Mouse (Mus musculus) thymus, adult 18-20 months (tissue): Measurements from ENCODE around the gene Ankrd66.
"Not testable (repeated sequence)": the region's sequence is repeated elsewhere in the genome, so short reads cannot be mapped to it uniquely, and the experiment has no call there.

Source experiments
- DNase-seq, 2 experiments: peaks; one replicate each; pipeline ENCODE4 v3.0.0; 2022; ENCODE audit warnings: mixed read lengths in 2 of 2

Gene Ankrd66

DNA sequence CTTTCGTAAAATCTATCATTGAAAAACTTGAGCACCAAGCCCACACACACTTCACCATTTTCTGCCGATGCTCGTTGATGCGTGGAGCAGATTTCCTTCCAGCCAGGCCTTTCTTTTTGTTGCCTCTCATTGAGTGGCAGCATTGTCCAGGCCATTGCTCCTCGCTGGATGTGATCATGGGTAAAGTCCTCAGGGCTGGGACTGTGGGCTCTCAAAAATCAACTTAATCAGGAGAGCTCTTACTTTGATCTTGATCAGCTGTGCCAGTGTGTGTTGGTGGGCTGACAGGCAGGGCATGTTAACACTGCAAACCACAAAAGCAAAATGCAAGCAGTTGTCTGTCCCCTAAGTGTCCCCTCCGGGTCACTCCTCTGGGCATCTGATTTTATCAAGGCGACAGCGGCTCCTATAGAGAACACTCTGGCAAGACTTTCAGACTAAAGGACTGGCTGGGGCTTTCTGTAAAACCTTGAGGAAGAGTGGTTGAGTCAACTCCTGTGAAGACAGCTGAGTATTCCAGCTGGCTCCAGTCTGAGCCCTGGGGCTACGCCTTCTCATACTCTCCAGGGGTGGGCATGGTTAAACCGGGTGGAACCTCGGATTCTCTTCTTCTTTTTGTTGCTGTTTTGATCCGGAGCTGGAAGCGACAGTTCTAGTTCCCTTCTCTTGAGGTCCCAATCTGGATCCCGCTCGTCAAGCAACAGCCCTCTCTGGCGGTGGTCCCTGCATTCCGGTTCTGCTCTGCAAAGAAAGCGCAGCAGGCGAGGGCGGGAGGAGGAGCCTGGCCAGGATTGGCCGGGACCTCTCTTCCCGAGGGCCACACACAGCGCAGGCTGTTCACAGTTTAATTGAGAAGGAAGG lies 8.8 kb downstream of the Ankrd66 start:
- DNase-seq: no peak

GRCm38 (mm10) chr17:43531192-43531591 lies 12.2 kb downstream of the Ankrd66 start:
- DNase-seq: no peak

DNA sequence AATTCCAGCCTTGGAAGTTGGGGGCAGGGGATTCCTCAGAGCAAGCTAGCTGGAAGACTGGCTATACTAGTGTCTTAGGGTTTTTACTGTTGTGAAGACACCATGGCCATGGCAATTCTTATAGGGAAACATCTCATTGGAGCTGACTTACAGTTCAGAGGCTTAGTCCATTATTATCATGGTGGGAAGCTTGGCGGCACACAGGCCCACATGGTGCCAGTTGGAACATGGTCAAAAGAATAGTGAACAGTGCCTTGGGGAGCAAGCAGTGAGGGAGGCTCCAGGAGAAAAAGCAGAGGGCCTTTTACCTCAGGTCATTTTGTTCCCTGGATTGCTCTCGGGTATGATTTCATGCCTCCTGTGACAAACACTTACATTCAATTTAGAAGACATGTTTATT lies 12.9 kb downstream of the Ankrd66 start:
- no peak for DNase-seq

- DNase-seq: no peak
Measured at GRCm38 (mm10) chr17:43520166-43520565, 23.3 kb downstream of the Ankrd66 start.

GRCm38 (mm10) chr17:43518644-43519409 lies 24.6 kb downstream of the Ankrd66 start:
- peak in 1 of 2 experiments; percentile 3 for DNase-seq

DNA sequence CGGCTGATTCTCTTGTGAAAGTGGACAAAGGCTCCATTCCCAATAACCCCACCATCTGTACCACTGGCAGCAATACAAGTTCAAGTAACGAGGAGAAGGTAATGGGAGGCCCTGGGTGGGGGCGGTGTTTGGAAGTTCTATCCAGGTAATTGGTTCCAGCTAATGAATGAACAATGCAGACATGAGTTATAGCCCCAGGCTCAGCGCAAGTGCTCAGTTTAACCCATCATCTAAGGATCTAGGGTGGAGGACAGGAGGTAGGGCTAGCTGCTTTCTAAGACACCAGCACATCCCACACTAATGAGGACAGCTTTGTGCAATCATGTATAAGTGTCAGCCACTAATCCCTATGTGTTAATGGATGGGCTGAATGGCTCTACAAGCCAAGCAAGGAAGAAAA lies 32.7 kb downstream of the Ankrd66 start:
- no peak for DNase-seq

GRCm38 (mm10) chr17:43504594-43504934 lies 38.9 kb downstream of the Ankrd66 start:
- DNase-seq: no peak

DNA sequence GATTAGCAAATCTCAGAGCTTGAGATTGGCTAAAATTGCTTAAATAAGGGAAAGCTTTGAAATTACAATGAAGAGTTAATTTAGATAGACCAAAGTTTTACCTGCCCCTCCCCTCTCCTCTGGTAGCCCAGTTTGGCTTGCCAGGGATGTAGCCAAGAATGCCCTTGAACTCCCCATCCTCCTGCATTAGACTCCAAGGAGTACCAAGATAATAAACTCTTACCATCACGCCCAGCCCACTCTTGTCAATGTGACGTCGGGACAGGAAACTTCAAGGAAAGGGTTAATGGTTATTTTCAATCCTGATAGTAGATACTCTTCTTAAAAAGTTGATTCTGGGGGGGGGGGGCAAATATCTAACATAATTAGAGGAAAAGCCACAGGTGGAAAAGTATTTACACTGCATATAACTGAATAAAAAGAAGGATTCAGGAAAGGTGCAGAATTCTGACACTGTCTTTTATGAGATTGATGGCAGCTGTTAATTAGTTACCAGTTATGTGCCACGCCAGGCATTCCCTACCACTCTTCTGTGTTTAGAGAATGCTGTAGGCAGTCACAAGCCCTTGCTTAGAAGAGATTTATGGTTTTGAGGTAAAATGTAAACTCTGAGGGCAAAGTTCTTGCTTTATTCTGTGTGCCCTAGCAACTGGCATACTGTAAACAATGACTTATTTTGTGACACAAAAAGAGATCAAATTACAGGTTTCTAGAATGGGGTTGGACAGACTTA lies 39.4 kb downstream of the Ankrd66 start:
- DNase-seq: no peak

- DNase-seq: no peak
Measured at GRCm38 (mm10) chr17:43502592-43502991, 40.8 kb downstream of the Ankrd66 start, which contains the start of gene Mep1a. Gene Mep1a, minus strand, starts transcription at chr17:43502812.

- DNase-seq: no peak
Measured at GRCm38 (mm10) chr17:43501631-43502030, 41.8 kb downstream of the Ankrd66 start.

DNA sequence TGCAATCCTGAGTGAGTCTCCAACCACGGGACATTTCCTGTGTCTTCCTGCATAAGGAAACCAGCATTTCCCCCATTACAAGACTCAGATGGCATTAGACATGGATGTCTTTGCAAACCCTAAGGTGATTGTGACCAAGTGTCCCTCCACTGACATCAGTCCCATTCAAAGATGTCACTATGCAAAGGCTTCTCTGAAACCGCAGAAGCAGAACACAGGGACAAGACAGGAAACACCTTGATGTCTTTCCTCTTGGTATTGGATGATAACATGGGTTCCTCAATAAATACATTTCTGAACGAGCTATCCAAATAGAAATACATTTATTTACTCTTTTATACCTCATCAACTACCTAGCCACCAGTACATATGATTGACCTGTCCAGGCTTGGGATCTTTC lies 42.2 kb downstream of the Ankrd66 start:
- no peak for DNase-seq

DNA sequence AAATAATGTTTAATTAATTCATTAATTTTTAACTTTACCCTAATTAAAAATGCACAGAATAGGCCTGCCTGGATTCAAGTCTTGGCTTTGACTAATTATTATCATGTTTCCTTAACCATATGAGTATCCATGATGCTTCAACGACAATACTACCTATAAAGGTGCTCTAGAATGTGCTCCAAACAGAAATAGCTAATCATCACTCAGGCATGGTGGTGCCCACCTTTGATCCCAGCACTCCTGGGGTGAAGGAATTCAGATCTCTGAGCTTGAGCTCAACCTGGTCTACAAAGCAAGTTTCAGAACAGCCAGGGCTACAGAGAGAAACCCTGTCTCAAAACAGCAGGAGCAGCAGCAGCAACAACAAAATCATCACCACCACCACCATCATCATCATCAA lies 42.9 kb downstream of the Ankrd66 start:
- DNase-seq: no peak

- DNase-seq: no peak
Measured at GRCm38 (mm10) chr17:43497521-43497920, 45.9 kb downstream of the Ankrd66 start.

- no peak for DNase-seq
Measured at GRCm38 (mm10) chr17:43495502-43495901, 47.9 kb downstream of the Ankrd66 start.

DNA sequence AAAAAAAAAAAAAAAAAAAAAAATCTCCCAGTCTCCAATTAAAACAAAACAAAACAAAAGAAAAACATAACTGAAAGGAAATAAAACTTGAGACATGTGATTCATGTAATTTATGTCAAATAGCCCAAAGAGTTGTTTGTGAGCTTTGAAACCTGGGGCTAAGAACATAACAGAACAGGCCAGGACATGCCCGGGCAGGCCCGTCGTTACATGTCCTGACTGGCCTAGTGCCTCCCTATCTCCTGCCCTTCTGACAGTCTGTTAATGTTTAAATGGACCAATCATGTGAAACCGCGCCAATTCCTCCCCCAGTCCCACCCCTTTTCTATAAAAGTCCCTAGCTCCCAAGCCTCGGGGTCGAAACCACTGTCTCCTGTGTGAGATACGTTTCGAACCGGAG lies 53.1 kb downstream of the Ankrd66 start:
- DNase-seq: not testable (repeated sequence)

- no peak for DNase-seq
Measured at GRCm38 (mm10) chr17:43488439-43489151, 54.8 kb downstream of the Ankrd66 start.

GRCm38 (mm10) chr17:43485982-43486381 lies 57.5 kb downstream of the Ankrd66 start:
- DNase-seq: no peak
